Mouse (Mus musculus) left cerebral cortex, postnatal 14 days (tissue): ENCODE data around the gene Wdr75. TPM values are rescaled to one million over a fixed set of nuclear protein-coding genes. Genes with fewer than 3 reads are reported as not detected.
A peak's percentile ranks its signal among the peaks of the same experiment; 100 is the strongest.

Experiments used
- DNase-seq, 2 experiments: peaks; one replicate each; pipeline ENCODE4 v3.0.0; 2021 to 2022; ENCODE audit warnings: low spot score in 2 of 2, mixed read lengths in 1 of 2
- intact Hi-C: fragments of 180-260 bp; cut with DNase I; formaldehyde crosslinking; loops from one replicate; pipeline ENCODE4 v1.15.1; 2025
- long read RNA-seq, 2 experiments: library from polyadenylated mRNA; stranded (forward); transcript quantifications; one replicate each; pipeline ENCODE4 v2.0.0; 2021
- total RNA-seq, 2 experiments: library from RNA; stranded (reverse); gene quantifications; 2 replicates each; pipeline ENCODE4 v1.2.3; 2021

The Wdr75 gene
- total RNA-seq, result 10 to 100 TPM; 37.1 to 38.3 TPM
- long read RNA-seq, experiment 1, transcript Wdr75-201 (21 exons, 2,953 nt), result major isoform, 34 of 38 reads
- long read RNA-seq, experiment 1, partial matches to known transcripts, result 2 of 38 reads
- long read RNA-seq, experiment 1, other reads (novel, unspliced or antisense), result 2 of 38 reads
- long read RNA-seq, experiment 2, transcript Wdr75-201 (21 exons, 2,953 nt), result major isoform, 23 of 29 reads
- long read RNA-seq, experiment 2, partial matches to known transcripts, result 4 of 29 reads
- long read RNA-seq, experiment 2, other reads (novel, unspliced or antisense), result 1 of 29 reads

GRCm38 (mm10) chr1:45794969-45795908, at the start of gene Wdr75:
TSS of gene Wdr75 (plus strand) at chr1:45795166.
- DNase-seq, result peak; percentile 94 to 96
- intact Hi-C loops, result no loop called here

- no peak for DNase-seq
- intact Hi-C loops, result no loop called here
Measured at GRCm38 (mm10) chr1:45755902-45756301, 39.1 kb upstream of the Wdr75 start.

GRCm38 (mm10) chr1:45756707-45757106, 38.3 kb upstream of the Wdr75 start:
- intact Hi-C loops, result no loop called here
- no peak for DNase-seq

GRCm38 (mm10) chr1:45758011-45758410, 37.0 kb upstream of the Wdr75 start:
- DNase-seq, result no peak
- intact Hi-C loops, result no loop called here

GRCm38 (mm10) chr1:45760667-45761467, 34.1 kb upstream of the Wdr75 start:
- intact Hi-C loops, result loop anchor here (10.0 kb wide), 1 partner anchor 446 kb away; the partner anchor contains the start of gene Col3a1
- DNase-seq, result no peak

GRCm38 (mm10) chr1:45761468-45761795, 33.5 kb upstream of the Wdr75 start:
- intact Hi-C loops, result loop anchor here (10.0 kb wide), 1 partner anchor 447 kb away; the partner anchor contains the start of gene Col3a1
- no peak for DNase-seq

- DNase-seq, result peak in 1 of 2 experiments; percentile 5
- intact Hi-C loops, result loop anchor here (2.0 to 10.0 kb wide), 4 partner anchors 333 to 1537 kb away; partner anchors contain the start of gene Col3a1
Measured at GRCm38 (mm10) chr1:45765678-45766077, 29.3 kb upstream of the Wdr75 start.

- DNase-seq, result peak; percentile 33 to 74
- intact Hi-C loops, result loop anchor here (2.0 to 10.0 kb wide), 4 partner anchors 334 to 1537 kb away; partner anchors contain the start of gene Col3a1
Measured at GRCm38 (mm10) chr1:45766123-45766522, 28.8 kb upstream of the Wdr75 start.

GRCm38 (mm10) chr1:45767533-45767932, 27.4 kb upstream of the Wdr75 start:
- intact Hi-C loops, result loop anchor here (2.0 to 10.0 kb wide), 4 partner anchors 335 to 1539 kb away; partner anchors contain the start of gene Col3a1
- no peak for DNase-seq

GRCm38 (mm10) chr1:45769321-45769720, 25.6 kb upstream of the Wdr75 start:
- DNase-seq, result no peak
- intact Hi-C loops, result loop anchor here (5.0 to 10.0 kb wide), 2 partner anchors 337 to 455 kb away; partner anchors contain the start of gene Col3a1

- intact Hi-C loops, result no loop called here
- DNase-seq, result no peak
Measured at GRCm38 (mm10) chr1:45770051-45770450, 24.9 kb upstream of the Wdr75 start.

GRCm38 (mm10) chr1:45780606-45781288, 14.2 kb upstream of the Wdr75 start:
- DNase-seq, result no peak
- intact Hi-C loops, result no loop called here

GRCm38 (mm10) chr1:45816889-45817288, 21.9 kb downstream of the Wdr75 start:
- intact Hi-C loops, result no loop called here
- peak; percentile 37 to 39 for DNase-seq

GRCm38 (mm10) chr1:45818564-45818963, 23.6 kb downstream of the Wdr75 start:
- DNase-seq, result no peak
- intact Hi-C loops, result no loop called here

- intact Hi-C loops, result loop anchor here (2.0 kb wide), 1 partner anchor 194 kb away; no protein-coding TSS in a partner anchor
- no peak for DNase-seq
Measured at GRCm38 (mm10) chr1:45824441-45824840, 29.5 kb downstream of the Wdr75 start.

- intact Hi-C loops, result loop anchor here (2.0 to 5.0 kb wide), 2 partner anchors 107 to 194 kb away; no protein-coding TSS in a partner anchor
- DNase-seq, result peak; percentile 81 to 82
Measured at GRCm38 (mm10) chr1:45825140-45825539, 30.2 kb downstream of the Wdr75 start.

GRCm38 (mm10) chr1:45825630-45826029, 30.7 kb downstream of the Wdr75 start:
- intact Hi-C loops, result loop anchor here (2.0 to 5.0 kb wide), 2 partner anchors 107 to 193 kb away; no protein-coding TSS in a partner anchor
- DNase-seq, result no peak

- no peak for DNase-seq
- intact Hi-C loops, result loop anchor here (5.0 kb wide), 1 partner anchor 106 kb away; no protein-coding TSS in a partner anchor
Measured at GRCm38 (mm10) chr1:45826148-45826547, 31.2 kb downstream of the Wdr75 start.
